Mouse (Mus musculus): ENCODE data around the gene Ugt1a6a.

Ugt1a6a gene

DNA sequence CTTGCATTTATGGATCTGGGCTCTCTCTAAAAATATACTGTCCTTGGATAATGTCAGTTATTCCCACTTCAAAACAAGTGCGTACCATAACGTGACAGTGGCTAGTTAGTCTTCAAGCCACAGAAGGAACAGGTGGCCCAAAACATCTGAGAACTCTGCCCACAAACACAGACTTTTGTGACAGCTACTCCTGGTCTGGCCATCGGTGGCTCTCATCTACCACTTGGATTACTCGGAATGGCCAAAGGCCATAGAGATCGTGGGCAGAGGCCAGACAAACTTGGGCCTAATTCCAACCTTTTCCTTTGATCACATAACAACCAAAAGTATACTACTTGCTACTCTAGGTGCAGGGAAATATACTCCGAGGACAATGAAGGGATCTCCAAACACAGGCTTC is 133.5 kb downstream of the Ugt1a6a start:
- DNase-seq (ENCODE audit: low read depth) = no peak
